Mouse (Mus musculus) heart, postnatal 0 days (tissue): ENCODE data around the gene Ext2. TPM values are rescaled to one million over a fixed set of nuclear protein-coding genes. Genes with fewer than 3 reads are reported as not detected.

ENCODE experiments used
- ATAC-seq: fragments of 200-750 bp; cut with Nextera tagmentation; 2 replicates; pipeline ENCODE4 v1.8.0; 2017; ENCODE audit warnings: low read depth, moderate number of reproducible peaks, moderate library complexity; ENCODE audit not compliant: insufficient read depth
- DNase-seq: peaks from one replicate; pipeline ENCODE4 v3.0.0-alpha.2; 2016; ENCODE audit warnings: low spot score
- H3K27ac ChIP-seq: fragments of 300-500 bp; sonication (generic); 2 replicates; pipeline ENCODE4 v1.5.1; 2014; ENCODE audit warnings: low read depth, mild to moderate bottlenecking
- H3K27me3 ChIP-seq: fragments of 300-500 bp; sonication (generic); 2 replicates; pipeline ENCODE4 v1.6.1; 2014; ENCODE audit warnings: low read length, mixed read lengths; ENCODE audit not compliant: control insufficient read depth, insufficient read depth
- H3K36me3 ChIP-seq: fragments of 300-500 bp; sonication (generic); replicated peaks from 2 replicates; pipeline ENCODE4 v1.6.1; 2014; ENCODE audit warnings: low read length, mixed read lengths; ENCODE audit not compliant: control insufficient read depth, insufficient read depth
- H3K4me1 ChIP-seq: fragments of 300-500 bp; sonication (generic); 2 replicates; pipeline ENCODE4 v1.6.1; 2014; ENCODE audit warnings: antibody characterized with exemption; ENCODE audit not compliant: control insufficient read depth, insufficient read depth
- H3K4me2 ChIP-seq: fragments of 300-500 bp; sonication (generic); 2 replicates; pipeline ENCODE4 v1.6.1; 2014; ENCODE audit warnings: low read depth, mild to moderate bottlenecking, low read length, moderate library complexity
- H3K4me3 ChIP-seq: fragments of 300-500 bp; sonication (generic); 2 replicates; pipeline ENCODE4 v1.5.1; 2014; ENCODE audit warnings: low read depth, low read length
- H3K9ac ChIP-seq: fragments of 300-500 bp; sonication (generic); replicated peaks from 2 replicates; pipeline ENCODE4 v1.6.1; 2014; ENCODE audit warnings: low read depth, low read length, mixed read lengths
- H3K9me3 ChIP-seq: fragments of 300-500 bp; sonication (generic); replicated peaks from 2 replicates; pipeline ENCODE4 v1.6.1; 2016; ENCODE audit warnings: low read length; ENCODE audit not compliant: control insufficient read depth
- CTCF ChIP-seq: IDR thresholded peaks from 2 replicates; pipeline ENCODE4 v1.5.1; 2016; ENCODE audit warnings: antibody characterized with exemption, control low read depth, low read depth
- EP300 ChIP-seq: IDR thresholded peaks from 2 replicates; pipeline ENCODE4 v1.6.1; 2016; ENCODE audit warnings: antibody characterized with exemption, low read depth
- WGBS: fragments of 180-500 bp; shearing (Covaris S2); extraction: QIAGEN DNeasy Blood & Tissue Kit; methylation state at CpG from one replicate; pipeline ENCODE4 v1.1.7; 2014; 5-methylcytosine and 5-hydroxymethylcytosine counted together
- polyA plus RNA-seq: library from polyadenylated mRNA; unstranded; fragments of >200 nt; fragmentation: Nextera tagmentation; extraction: Ambion mirVana; gene quantifications from 2 replicates; pipeline ENCODE4 v1.2.1, GENCODE M21; 2015
- total RNA-seq: library from RNA; depleted of rRNA; stranded (reverse); fragments of >200 nt; gene quantifications from 2 replicates; pipeline ENCODE4 v1.2.3, GENCODE M21; 2014; ENCODE audit warnings: low replicate concordance

Ext2 gene
- total and polyA plus RNA-seq, 2 experiments from 2014 or later, result 32.8 to 40.3 TPM

GRCm38 (mm10) chr2:93775431-93775830, 46.9 kb downstream of the Ext2 start:
- 0 out of 2 replicates have a peak, but pooled peaks cover 10% of the 10 kb centered on the region for H3K4me1 ChIP-seq
- TF ChIP-seq CTCF (no peak), EP300 (no peak)

GRCm38 (mm10) chr2:93774946-93775345, 47.4 kb downstream of the Ext2 start:
- H3K27me3 ChIP-seq, result no peaks in the 10 kb centered on the region
- no peak for DNase-seq
- H3K27ac ChIP-seq, result no peak overlapping the region
- no peak overlapping the region for H3K4me3 ChIP-seq
- WGBS, result 42% methylated on average over 5 of the region's 5 CpGs
- no peak overlapping the region for H3K9ac ChIP-seq
- ATAC-seq, result no peak
- 0 out of 2 replicates have a peak, but pooled peaks cover 10% of the 10 kb centered on the region for H3K4me1 ChIP-seq
- H3K9me3 ChIP-seq, result no peaks in the 10 kb centered on the region
- no peak overlapping the region for H3K4me2 ChIP-seq
- TF ChIP-seq EP300, result no peak
- TF ChIP-seq CTCF, result no peak
- H3K36me3 ChIP-seq, result no peaks in the 10 kb centered on the region

More at GRCm38 (mm10) chr2:93775431-93775830, 46.9 kb downstream of the Ext2 start:
- Histone ChIP-seq H3K27me3 (no peaks in the 10 kb centered on the region), H3K9ac (no peak overlapping the region), H3K4me3 (no peak overlapping the region), H3K4me2 (no peak overlapping the region), H3K27ac (no peak overlapping the region), H3K36me3 (no peaks in the 10 kb centered on the region), H3K9me3 (no peaks in the 10 kb centered on the region)
- DNase-seq, result no peak
- ATAC-seq, result no peak
- WGBS, result 38% methylated on average over 4 of the region's 4 CpGs

- H3K4me3 ChIP-seq, result no peak overlapping the region
- 54% methylated on average over 4 of the region's 4 CpGs for WGBS
- no peak overlapping the region for H3K27ac ChIP-seq
- H3K4me1 ChIP-seq, result 0 out of 2 replicates have a peak, but pooled peaks cover 10% of the 10 kb centered on the region
- no peaks in the 10 kb centered on the region for H3K27me3 ChIP-seq
- no peak for TF ChIP-seq EP300
- TF ChIP-seq CTCF, result no peak
- H3K9ac ChIP-seq, result no peak overlapping the region
- H3K4me2 ChIP-seq, result no peak overlapping the region
- H3K9me3 ChIP-seq, result no peaks in the 10 kb centered on the region
- ATAC-seq, result no peak
- H3K36me3 ChIP-seq, result no peaks in the 10 kb centered on the region
- DNase-seq, result no peak
These were observed 49.6 kb downstream of the Ext2 start for GRCm38 (mm10) chr2:93772765-93773085.

- H3K27ac ChIP-seq, result no peak overlapping the region
- 0 out of 2 replicates have a peak, but pooled peaks cover 10% of the 10 kb centered on the region for H3K4me1 ChIP-seq
- H3K9ac ChIP-seq, result no peak overlapping the region
- no peak overlapping the region for H3K4me3 ChIP-seq
- DNase-seq (no peak), ATAC-seq (0 out of 2 replicates have a peak, but pooled peaks have one; percentile 27)
- WGBS, result 55% methylated on average over 16 of the region's 16 CpGs
- H3K36me3 ChIP-seq, result no peaks in the 10 kb centered on the region
- no peaks in the 10 kb centered on the region for H3K9me3 ChIP-seq
- no peak for TF ChIP-seq EP300
- no peak for TF ChIP-seq CTCF
- no peaks in the 10 kb centered on the region for H3K27me3 ChIP-seq
- H3K4me2 ChIP-seq, result no peak overlapping the region
These were observed 50.2 kb downstream of the Ext2 start for GRCm38 (mm10) chr2:93772054-93772764.

- TF ChIP-seq EP300 (no peak), CTCF (no peak)
- Histone ChIP-seq H3K36me3 (no peaks in the 10 kb centered on the region), H3K4me3 (no peak overlapping the region), H3K4me1 (0 out of 2 replicates have a peak, but pooled peaks cover 10% of the 10 kb centered on the region), H3K27me3 (no peaks in the 10 kb centered on the region), H3K9ac (no peak overlapping the region), H3K9me3 (no peaks in the 10 kb centered on the region), H3K27ac (no peak overlapping the region), H3K4me2 (no peak overlapping the region)
- WGBS, result 33% methylated on average over 4 of the region's 4 CpGs
- DNase-seq, result no peak
- ATAC-seq, result no peak
These were observed 51.5 kb downstream of the Ext2 start for GRCm38 (mm10) chr2:93770895-93771294.

- no peak overlapping the region for H3K27ac ChIP-seq
- no peaks in the 10 kb centered on the region for H3K9me3 ChIP-seq
- H3K4me1 ChIP-seq, result 0 out of 2 replicates have a peak, but pooled peaks cover 4% of the 10 kb centered on the region
- no peak overlapping the region for H3K4me3 ChIP-seq
- no peak overlapping the region for H3K9ac ChIP-seq
- no peaks in the 10 kb centered on the region for H3K27me3 ChIP-seq
- DNase-seq, result no peak
- H3K4me2 ChIP-seq, result no peak overlapping the region
- TF ChIP-seq CTCF (no peak), EP300 (no peak)
- no peaks in the 10 kb centered on the region for H3K36me3 ChIP-seq
- 78% methylated on average over 6 of the region's 6 CpGs for WGBS
- ATAC-seq, result no peak
These were observed 52.5 kb downstream of the Ext2 start for GRCm38 (mm10) chr2:93769875-93770274.
